Mouse (Mus musculus): ENCODE measurements around the gene Cfl1. TPM values are rescaled to one million over a fixed set of nuclear protein-coding genes. Genes with fewer than 3 reads are reported as not detected.
A peak's percentile ranks its signal among the peaks of the same experiment; 100 is the strongest.

The Cfl1 gene
- polyA plus RNA-seq (2014; fragmentation: Nextera tagmentation; extraction: Ambion mirVana) = 3,904 and 4,056 TPM in 2 replicates

GRCm38 (mm10) chr19:5490313-5490897, at the start of gene Cfl1:
Cfl1 (plus strand) TSS chr19:5490455.
- WGBS = under 1% methylated on average over 61 of the region's 62 CpGs
- H3K27ac ChIP-seq (ENCODE audit: low read depth, low read length) = peak within 1 kb of the TSS; percentile 98

GRCm38 (mm10) chr19:5444371-5444908, 45.8 kb upstream of the Cfl1 start:
- no peak overlapping the region for H3K4me2 ChIP-seq (replicated peaks; ENCODE audit: low read depth, low read length)
- no peaks in the 10 kb centered on the region; the same call in 1 of the 2 replicates for H3K4me1 ChIP-seq (replicated peaks; ENCODE audit: control insufficient read depth, insufficient read depth, low read length)
- no peaks in the 10 kb centered on the region for H3K36me3 ChIP-seq (ENCODE audit: control insufficient read depth, insufficient read depth, low read length)
- no peak overlapping the region for H3K9ac ChIP-seq (ENCODE audit: low read depth, low read length)
- H3K27ac ChIP-seq (ENCODE audit: low read depth, low read length) = no peak overlapping the region
- H3K4me3 ChIP-seq (ENCODE audit: low read depth, low read length) = no peak overlapping the region
- ATAC-seq (ENCODE audit: low FRiP score) (no peak), DNase-seq (ENCODE audit: low spot score) (no peak)
- H3K9me3 ChIP-seq (ENCODE audit: control insufficient read depth, low read length) = no peaks in the 10 kb centered on the region; the same call in 1 of the 2 replicates
- WGBS = 67% methylated on average over 9 of the region's 9 CpGs
- peaks cover 36% of the 10 kb centered on the region for H3K27me3 ChIP-seq (ENCODE audit: control insufficient read depth, insufficient read depth, low read length)

More at GRCm38 (mm10) chr19:5490313-5490897, at the start of gene Cfl1:
- H3K4me3 ChIP-seq (ENCODE audit: low read depth, low read length) = peak within 1 kb of the TSS; percentile 99
- peaks cover 10% of the 10 kb centered on the region; the same call in 1 of the 2 replicates for H3K36me3 ChIP-seq (ENCODE audit: control insufficient read depth, insufficient read depth, low read length)
- H3K4me1 ChIP-seq (replicated peaks; ENCODE audit: control insufficient read depth, insufficient read depth, low read length) = peaks cover 8% of the 10 kb centered on the region
- no peaks in the 10 kb centered on the region for H3K9me3 ChIP-seq (ENCODE audit: control insufficient read depth, low read length)
- ATAC-seq (ENCODE audit: low FRiP score) = peak; percentile 67
- H3K27me3 ChIP-seq (ENCODE audit: control insufficient read depth, insufficient read depth, low read length) = no peaks in the 10 kb centered on the region
- DNase-seq (ENCODE audit: low spot score) = peak; percentile 96
- peak within 1 kb of the TSS; percentile 97 for H3K9ac ChIP-seq (ENCODE audit: low read depth, low read length)
- peak within 1 kb of the TSS; percentile 85 for H3K4me2 ChIP-seq (replicated peaks; ENCODE audit: low read depth, low read length)

GRCm38 (mm10) chr19:5444954-5445353, 45.3 kb upstream of the Cfl1 start:
- H3K36me3 ChIP-seq (ENCODE audit: control insufficient read depth, insufficient read depth, low read length) = no peaks in the 10 kb centered on the region
- no peak overlapping the region for H3K4me2 ChIP-seq (replicated peaks; ENCODE audit: low read depth, low read length)
- WGBS = 30% methylated on average over 7 of the region's 7 CpGs
- H3K4me1 ChIP-seq (replicated peaks; ENCODE audit: control insufficient read depth, insufficient read depth, low read length) = no peaks in the 10 kb centered on the region; the same call in 1 of the 2 replicates
- no peak overlapping the region for H3K9ac ChIP-seq (ENCODE audit: low read depth, low read length)
- H3K9me3 ChIP-seq (ENCODE audit: control insufficient read depth, low read length) = no peaks in the 10 kb centered on the region; the same call in 1 of the 2 replicates
- H3K27ac ChIP-seq (ENCODE audit: low read depth, low read length) = no peak overlapping the region
- H3K27me3 ChIP-seq (ENCODE audit: control insufficient read depth, insufficient read depth, low read length) = peaks cover 41% of the 10 kb centered on the region
- DNase-seq (ENCODE audit: low spot score) (no peak), ATAC-seq (ENCODE audit: low FRiP score) (no peak)
- H3K4me3 ChIP-seq (ENCODE audit: low read depth, low read length) = no peak overlapping the region

DNA sequence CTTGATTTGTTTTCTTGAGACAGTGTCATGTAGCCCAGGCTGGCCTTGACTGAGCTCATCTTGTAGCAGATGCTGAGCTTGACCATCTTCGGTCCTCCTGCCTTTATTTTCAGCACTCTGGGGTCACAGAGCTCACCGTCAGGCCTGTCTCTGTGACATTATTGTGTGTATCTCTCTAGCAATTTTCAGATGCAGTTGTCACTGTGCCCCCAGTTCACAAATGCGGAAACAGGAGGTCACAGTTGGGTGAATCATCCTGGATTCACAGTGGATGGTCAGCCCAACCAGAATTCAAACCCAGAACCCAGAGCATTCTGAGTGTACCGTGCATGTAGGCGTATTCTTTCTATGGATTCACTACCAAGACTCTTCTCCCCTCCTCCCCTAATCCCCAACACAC, 44.5 kb upstream of the Cfl1 start:
- no peak overlapping the region for H3K27ac ChIP-seq (ENCODE audit: low read depth, low read length)
- H3K36me3 ChIP-seq (ENCODE audit: control insufficient read depth, insufficient read depth, low read length) = no peaks in the 10 kb centered on the region
- H3K9me3 ChIP-seq (ENCODE audit: control insufficient read depth, low read length) = no peaks in the 10 kb centered on the region
- no peak for ATAC-seq (ENCODE audit: low FRiP score)
- 88% methylated on average over 5 of the region's 5 CpGs for WGBS
- H3K4me3 ChIP-seq (ENCODE audit: low read depth, low read length) = no peak overlapping the region
- DNase-seq (ENCODE audit: low spot score) = no peak
- no peak overlapping the region for H3K9ac ChIP-seq (ENCODE audit: low read depth, low read length)
- no peak overlapping the region for H3K4me2 ChIP-seq (replicated peaks; ENCODE audit: low read depth, low read length)
- no peaks in the 10 kb centered on the region; the same call in 1 of the 2 replicates for H3K4me1 ChIP-seq (replicated peaks; ENCODE audit: control insufficient read depth, insufficient read depth, low read length)
- H3K27me3 ChIP-seq (ENCODE audit: control insufficient read depth, insufficient read depth, low read length) = peaks cover 46% of the 10 kb centered on the region

GRCm38 (mm10) chr19:5447515-5448353, 42.5 kb upstream of the Cfl1 start, which contains the start of gene Fosl1:
Fosl1 (plus strand) TSS chr19:5447547.
- peak within 1 kb of the TSS; percentile 36; the same call in 1 of the 2 replicates for H3K9ac ChIP-seq (ENCODE audit: low read depth, low read length)
- H3K27ac ChIP-seq (ENCODE audit: low read depth, low read length) = no peak within 1 kb of the TSS
- peaks cover 46% of the 10 kb centered on the region for H3K27me3 ChIP-seq (ENCODE audit: control insufficient read depth, insufficient read depth, low read length)
- peak; percentile 74 for DNase-seq (ENCODE audit: low spot score)
- peak within 1 kb of the TSS; percentile 52 for H3K4me3 ChIP-seq (ENCODE audit: low read depth, low read length)
- no peaks in the 10 kb centered on the region for H3K36me3 ChIP-seq (ENCODE audit: control insufficient read depth, insufficient read depth, low read length)
- peak; percentile 51; the same call in 1 of the 2 replicates for ATAC-seq (ENCODE audit: low FRiP score)
- H3K9me3 ChIP-seq (ENCODE audit: control insufficient read depth, low read length) = no peaks in the 10 kb centered on the region
- H3K4me2 ChIP-seq (replicated peaks; ENCODE audit: low read depth, low read length) = peak within 1 kb of the TSS; percentile 82
- no peaks in the 10 kb centered on the region; the same call in 1 of the 2 replicates for H3K4me1 ChIP-seq (replicated peaks; ENCODE audit: control insufficient read depth, insufficient read depth, low read length)
- under 1% methylated on average over 70 of the region's 70 CpGs for WGBS

GRCm38 (mm10) chr19:5448354-5449150, 41.7 kb upstream of the Cfl1 start:
- H3K4me2 ChIP-seq (replicated peaks; ENCODE audit: low read depth, low read length) = peak overlapping the region; percentile 82; the same call in 1 of the 2 replicates
- 9% methylated on average over 36 of the region's 36 CpGs for WGBS
- no peaks in the 10 kb centered on the region for H3K9me3 ChIP-seq (ENCODE audit: control insufficient read depth, low read length)
- H3K27ac ChIP-seq (ENCODE audit: low read depth, low read length) = no peak overlapping the region
- H3K4me1 ChIP-seq (replicated peaks; ENCODE audit: control insufficient read depth, insufficient read depth, low read length) = no peaks in the 10 kb centered on the region; the same call in 1 of the 2 replicates
- ATAC-seq (ENCODE audit: low FRiP score) = no peak
- peaks cover 46% of the 10 kb centered on the region for H3K27me3 ChIP-seq (ENCODE audit: control insufficient read depth, insufficient read depth, low read length)
- H3K4me3 ChIP-seq (ENCODE audit: low read depth, low read length) = peak overlapping the region; percentile 52; the same call in 1 of the 2 replicates
- no peaks in the 10 kb centered on the region for H3K36me3 ChIP-seq (ENCODE audit: control insufficient read depth, insufficient read depth, low read length)
- no peak overlapping the region for H3K9ac ChIP-seq (ENCODE audit: low read depth, low read length)
- DNase-seq (ENCODE audit: low spot score) = peak; percentile 51

GRCm38 (mm10) chr19:5449673-5450072, 40.6 kb upstream of the Cfl1 start:
- H3K9me3 ChIP-seq (ENCODE audit: control insufficient read depth, low read length) = no peaks in the 10 kb centered on the region
- 82% methylated on average over 3 of the region's 3 CpGs for WGBS
- no peak for DNase-seq (ENCODE audit: low spot score)
- no peak overlapping the region for H3K4me2 ChIP-seq (replicated peaks; ENCODE audit: low read depth, low read length)
- no peaks in the 10 kb centered on the region for H3K36me3 ChIP-seq (ENCODE audit: control insufficient read depth, insufficient read depth, low read length)
- peaks cover 46% of the 10 kb centered on the region for H3K27me3 ChIP-seq (ENCODE audit: control insufficient read depth, insufficient read depth, low read length)
- no peak overlapping the region for H3K9ac ChIP-seq (ENCODE audit: low read depth, low read length)
- no peak overlapping the region for H3K4me3 ChIP-seq (ENCODE audit: low read depth, low read length)
- ATAC-seq (ENCODE audit: low FRiP score) = no peak
- no peak overlapping the region for H3K27ac ChIP-seq (ENCODE audit: low read depth, low read length)
- H3K4me1 ChIP-seq (replicated peaks; ENCODE audit: control insufficient read depth, insufficient read depth, low read length) = no peaks in the 10 kb centered on the region; the same call in 1 of the 2 replicates

- Histone ChIP-seq H3K9ac (ENCODE audit: low read depth, low read length) (no peak overlapping the region), H3K36me3 (ENCODE audit: control insufficient read depth, insufficient read depth, low read length) (no peaks in the 10 kb centered on the region), H3K4me1 (replicated peaks; ENCODE audit: control insufficient read depth, insufficient read depth, low read length) (peaks cover 9% of the 10 kb centered on the region), H3K27ac (ENCODE audit: low read depth, low read length) (no peak overlapping the region), H3K27me3 (ENCODE audit: control insufficient read depth, insufficient read depth, low read length) (peaks cover 37% of the 10 kb centered on the region), H3K4me2 (replicated peaks; ENCODE audit: low read depth, low read length) (no peak overlapping the region), H3K9me3 (ENCODE audit: control insufficient read depth, low read length) (no peaks in the 10 kb centered on the region), H3K4me3 (ENCODE audit: low read depth, low read length) (no peak overlapping the region)
- WGBS = 73% methylated on average over 6 of the region's 6 CpGs
- ATAC-seq (ENCODE audit: low FRiP score) (no peak), DNase-seq (ENCODE audit: low spot score) (no peak)
Measured at GRCm38 (mm10) chr19:5451766-5452165, 38.5 kb upstream of the Cfl1 start.

Measured in hindbrain, embryonic 11.5 days (tissue).